Mouse (Mus musculus) bone marrow macrophage, adult 2 months (primary cell): ENCODE results near the gene Spock1.

ENCODE experiments used
- CTCF ChIP-seq: IDR thresholded peaks from 2 replicates; pipeline ENCODE4 v1.5.1; 2012; ENCODE audit warnings: low read depth, mild to moderate bottlenecking, low read length, moderate library complexity
- POLR2A ChIP-seq: IDR thresholded peaks from 2 replicates; pipeline ENCODE4 v1.6.1; 2012; ENCODE audit warnings: mild to moderate bottlenecking, low read depth, low read length, borderline replicate concordance

GRCm38 (mm10) chr13:57623909-57624481, 284.1 kb downstream of the Spock1 start:
- TF ChIP-seq CTCF (no peak), POLR2A (no peak)
